Mouse (Mus musculus): Measurements from ENCODE around the gene Kdm6b.
A peak's percentile ranks its signal among the peaks of the same experiment; 100 is the strongest.

Gene Kdm6b

DNA sequence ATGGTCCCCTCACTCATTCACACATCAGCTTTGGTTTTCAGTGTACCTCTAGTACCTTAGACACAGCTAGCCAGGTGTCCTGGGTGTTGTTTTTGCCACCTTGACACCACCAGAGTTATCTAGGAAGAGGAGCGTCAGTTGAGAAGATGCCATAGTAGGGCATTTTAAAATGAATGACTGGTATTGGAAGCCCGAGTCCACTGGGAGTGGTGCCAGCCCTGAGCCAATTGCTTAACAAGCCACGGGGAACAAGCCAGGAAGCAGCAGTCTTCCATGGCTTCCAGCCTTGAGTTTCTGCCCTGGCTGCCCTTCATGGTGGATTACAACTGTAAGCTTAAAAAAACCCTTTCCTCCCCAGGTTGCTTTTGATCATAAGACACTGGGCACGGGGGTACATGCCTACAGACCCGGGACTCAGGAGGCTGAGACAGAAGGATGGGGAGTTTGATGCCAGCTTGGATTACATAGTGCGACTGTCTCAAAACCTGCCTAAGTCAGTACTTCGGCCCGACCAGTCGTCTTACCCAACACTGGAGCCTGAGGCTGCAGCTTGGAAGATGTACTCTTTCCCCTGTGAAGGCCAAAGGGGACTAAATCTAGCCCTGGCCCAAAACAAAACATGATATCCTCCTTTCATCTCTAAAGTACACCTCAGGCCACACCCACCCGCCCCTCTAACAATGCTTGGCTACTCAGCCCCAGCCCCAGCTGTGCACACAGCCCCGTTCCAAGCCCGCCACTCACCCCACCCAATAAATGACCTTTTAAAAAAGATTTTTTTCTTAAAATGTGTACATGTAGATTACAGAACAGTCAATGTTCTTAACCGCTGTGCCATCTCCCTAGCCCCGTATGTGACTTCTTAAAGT lies 23.7 kb downstream of the Kdm6b start:
- no peak for DNase-seq (ENCODE audit: low spot score in 2 of 2)

DNA sequence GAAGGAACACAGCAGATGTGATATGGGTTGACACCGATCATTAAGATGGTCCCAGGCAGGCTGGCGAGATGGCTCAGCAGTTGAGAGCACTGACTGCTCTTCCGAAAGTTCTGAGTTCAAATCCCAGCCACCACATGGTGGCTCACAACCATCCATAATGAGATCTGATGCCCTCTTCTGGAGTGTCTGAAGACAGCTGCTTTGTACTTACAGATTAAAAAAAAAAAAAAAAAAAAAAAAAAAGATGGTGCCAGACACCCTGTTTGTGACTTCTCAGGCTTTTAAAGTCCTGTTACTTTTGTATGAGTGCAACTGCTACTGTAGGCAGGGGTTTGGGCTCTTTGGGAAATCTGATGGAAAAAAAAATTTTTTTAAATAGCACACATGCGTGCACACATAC lies 24.8 kb downstream of the Kdm6b start:
- DNase-seq (ENCODE audit: low spot score in 2 of 2): no peak

GRCm38 (mm10) chr11:69386758-69387157 lies 26.7 kb downstream of the Kdm6b start:
- DNase-seq (ENCODE audit: low spot score in 2 of 2): no peak

GRCm38 (mm10) chr11:69384979-69385378 lies 28.5 kb downstream of the Kdm6b start:
- no peak for DNase-seq (ENCODE audit: low spot score in 2 of 2)

- no peak for DNase-seq (ENCODE audit: low spot score in 2 of 2)
Observed at GRCm38 (mm10) chr11:69382478-69383105, 30.9 kb downstream of the Kdm6b start.

DNA sequence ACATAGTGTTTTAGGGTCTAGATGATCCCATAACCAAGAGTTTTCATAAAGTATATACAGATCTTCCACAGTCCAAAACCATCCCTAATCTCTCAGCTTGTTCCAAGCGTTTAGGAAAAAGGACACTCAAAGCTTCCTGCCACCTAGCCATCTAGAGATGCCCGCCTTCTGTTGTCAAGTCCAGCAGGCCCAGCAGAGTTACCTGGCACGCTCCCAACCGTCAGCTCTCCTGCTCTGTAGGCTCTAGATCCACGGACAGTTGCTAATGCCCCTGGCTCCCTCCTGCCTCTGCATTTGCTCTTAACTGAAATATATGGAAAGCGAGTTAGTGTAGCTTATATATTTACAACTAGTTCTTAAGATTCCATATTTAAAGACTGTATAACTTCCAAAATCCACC lies 32.1 kb downstream of the Kdm6b start:
- no peak for DNase-seq (ENCODE audit: low spot score in 2 of 2)

DNA sequence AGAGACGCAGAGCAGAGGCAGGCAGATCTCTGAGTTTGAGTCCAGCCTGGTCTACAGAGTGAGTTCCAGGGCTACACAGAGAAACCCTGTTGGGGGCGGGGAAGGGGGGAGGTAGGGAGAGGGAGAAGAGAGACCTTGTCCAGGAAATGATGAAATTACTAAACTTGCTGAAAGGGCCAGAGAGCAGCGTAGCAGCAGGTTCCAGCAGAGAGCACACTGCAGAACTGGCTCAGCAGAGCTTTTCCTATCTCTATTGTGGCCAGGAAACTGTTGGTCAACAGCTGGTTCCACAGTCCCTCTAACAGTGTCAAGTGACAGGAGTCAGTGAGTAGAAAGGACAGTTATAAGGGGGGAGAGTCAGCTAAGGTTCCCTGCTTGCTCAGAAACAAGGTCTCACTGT lies 33.9 kb downstream of the Kdm6b start:
- no peak for DNase-seq (ENCODE audit: low spot score in 2 of 2)

DNA sequence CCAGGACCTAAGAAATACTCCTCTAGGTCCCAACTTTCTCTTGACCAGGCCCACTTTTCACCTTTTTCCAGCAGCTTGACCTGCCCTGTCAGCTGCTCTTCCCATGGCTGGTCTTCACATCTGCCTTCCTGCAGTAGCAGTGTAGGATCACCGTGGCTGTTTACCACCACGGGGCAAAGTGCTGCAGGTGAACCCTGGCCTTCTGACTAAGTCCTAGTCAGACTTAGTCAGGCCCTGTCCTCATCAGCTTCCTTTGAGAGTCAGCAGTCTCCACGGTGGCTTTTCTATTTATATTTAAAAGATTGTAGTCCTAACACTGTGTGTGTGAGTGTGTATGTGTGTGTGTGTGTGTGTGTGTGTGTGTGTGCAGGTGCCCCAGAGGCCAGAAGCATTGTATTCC lies 35.7 kb downstream of the Kdm6b start:
- DNase-seq (ENCODE audit: low spot score in 2 of 2): no peak

GRCm38 (mm10) chr11:69375646-69376045 lies 37.8 kb downstream of the Kdm6b start:
- DNase-seq (ENCODE audit: low spot score in 2 of 2): no peak

DNA sequence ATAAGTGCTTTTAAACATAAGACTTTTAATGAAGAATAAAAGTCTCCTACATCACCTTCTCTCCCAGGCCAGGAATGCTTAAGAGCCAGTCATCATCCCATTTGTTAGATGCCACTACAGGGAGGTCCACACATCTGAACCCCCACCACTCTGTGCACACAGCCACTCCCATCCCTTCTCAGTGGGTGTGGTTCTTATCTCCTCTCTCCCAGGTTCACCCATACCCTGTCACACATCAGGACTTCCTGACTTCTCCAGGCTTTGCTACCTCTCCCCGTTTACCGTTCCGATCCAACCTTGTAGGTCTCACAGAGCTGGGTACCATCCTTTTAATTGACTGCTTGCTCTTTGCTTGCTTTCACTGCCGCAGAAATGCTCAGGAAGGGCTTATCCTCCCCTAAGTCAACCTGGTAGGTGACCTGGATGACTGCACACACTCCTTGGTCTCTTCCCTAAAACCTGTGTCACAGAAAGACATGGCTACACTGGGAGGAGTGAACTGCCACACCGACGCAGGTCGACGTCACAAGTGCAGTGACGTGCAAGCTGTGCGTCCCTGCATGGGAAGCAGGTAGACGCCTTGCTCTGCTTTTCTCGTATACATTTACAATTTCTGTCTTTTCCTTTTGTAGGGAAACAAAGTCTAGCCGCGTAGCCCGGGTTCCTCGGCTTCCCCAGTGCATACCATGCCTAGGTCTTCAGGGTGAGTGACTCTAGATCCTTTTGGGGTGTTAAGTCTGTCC lies 40.1 kb downstream of the Kdm6b start:
- DNase-seq (ENCODE audit: low spot score in 2 of 2): no peak

- DNase-seq (ENCODE audit: low spot score in 2 of 2): peak; percentile 37 to 49
Observed at GRCm38 (mm10) chr11:69372780-69373170, 40.7 kb downstream of the Kdm6b start.

DNA sequence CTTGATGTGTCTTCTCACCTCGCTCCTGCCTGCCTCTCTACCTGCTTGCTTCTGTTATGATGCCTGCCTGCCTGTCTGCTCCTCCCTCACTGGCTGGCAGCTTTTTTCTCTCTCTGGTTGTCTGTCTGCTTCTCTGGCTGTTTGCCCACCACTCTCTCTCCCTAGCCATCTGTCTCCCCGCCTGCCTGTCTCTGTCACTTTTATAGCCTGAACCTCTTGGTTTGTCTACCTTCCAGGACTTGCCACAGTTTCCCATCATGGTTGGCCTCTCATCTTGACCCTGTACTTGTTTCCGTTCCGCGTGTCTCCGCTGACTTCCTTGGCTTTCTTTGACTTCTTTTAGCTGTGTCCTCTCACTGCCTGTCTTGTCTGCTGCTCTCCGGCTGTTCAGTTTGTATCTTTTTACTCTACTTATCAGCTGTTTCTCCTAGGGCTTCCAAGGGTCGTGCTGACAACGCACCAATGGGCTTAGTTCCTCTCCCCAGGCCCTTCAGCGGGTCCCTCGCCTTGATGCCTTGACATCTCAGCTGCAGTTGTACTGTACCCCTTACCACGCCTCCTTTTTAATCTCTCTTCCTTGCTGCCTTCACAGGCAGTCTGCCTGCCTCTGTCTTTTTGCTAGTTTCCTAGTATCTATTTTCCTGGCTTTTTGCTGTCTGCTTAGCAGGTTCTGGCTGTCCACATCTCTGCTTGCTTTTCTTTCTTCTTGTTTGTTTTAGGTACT lies 41.3 kb downstream of the Kdm6b start:
- DNase-seq (ENCODE audit: low spot score in 2 of 2): no peak

DNA sequence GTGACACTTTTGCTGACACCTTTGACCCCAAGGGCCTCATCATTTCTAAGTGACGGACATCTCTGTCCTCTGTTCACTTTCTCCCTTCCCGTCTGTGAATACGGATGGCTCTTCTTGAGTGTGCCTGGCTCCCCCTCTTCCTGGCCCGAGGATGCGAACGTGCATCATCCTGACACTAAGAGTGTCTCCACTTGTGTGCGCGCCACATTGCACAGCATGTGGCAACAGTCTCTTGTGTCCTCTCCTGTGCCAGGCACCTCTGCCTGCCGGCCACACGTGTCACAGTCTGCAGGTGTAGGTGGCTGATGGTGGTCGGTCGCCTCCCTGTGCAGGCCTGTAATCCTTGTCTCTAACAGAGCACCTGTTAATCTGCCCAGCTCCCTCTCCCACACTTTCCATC lies 41.9 kb downstream of the Kdm6b start:
- DNase-seq (ENCODE audit: low spot score in 2 of 2): no peak

DNA sequence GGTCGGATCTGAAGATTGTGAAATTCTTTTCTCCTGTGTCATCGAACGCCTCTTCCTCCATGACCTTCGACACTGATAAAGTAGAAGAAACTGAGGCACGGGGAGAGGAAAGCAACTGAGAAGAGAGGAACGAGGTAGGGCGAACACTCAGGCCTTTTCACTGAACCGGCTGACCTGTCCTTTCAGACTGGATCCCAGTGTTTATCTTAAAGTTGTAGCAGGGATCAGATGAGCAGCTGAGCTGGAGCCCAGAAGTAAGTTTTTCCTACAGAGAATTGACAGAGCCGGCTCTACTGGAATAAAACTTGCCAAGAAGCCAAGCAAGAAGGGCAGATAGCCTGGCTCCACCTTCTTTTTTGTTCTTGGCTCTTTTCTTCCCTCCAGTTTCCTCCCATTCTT lies 42.7 kb downstream of the Kdm6b start:
- no peak for DNase-seq (ENCODE audit: low spot score in 2 of 2)

- DNase-seq (ENCODE audit: low spot score in 2 of 2): no peak
Observed at GRCm38 (mm10) chr11:69369990-69370816, 43.3 kb downstream of the Kdm6b start.

DNA sequence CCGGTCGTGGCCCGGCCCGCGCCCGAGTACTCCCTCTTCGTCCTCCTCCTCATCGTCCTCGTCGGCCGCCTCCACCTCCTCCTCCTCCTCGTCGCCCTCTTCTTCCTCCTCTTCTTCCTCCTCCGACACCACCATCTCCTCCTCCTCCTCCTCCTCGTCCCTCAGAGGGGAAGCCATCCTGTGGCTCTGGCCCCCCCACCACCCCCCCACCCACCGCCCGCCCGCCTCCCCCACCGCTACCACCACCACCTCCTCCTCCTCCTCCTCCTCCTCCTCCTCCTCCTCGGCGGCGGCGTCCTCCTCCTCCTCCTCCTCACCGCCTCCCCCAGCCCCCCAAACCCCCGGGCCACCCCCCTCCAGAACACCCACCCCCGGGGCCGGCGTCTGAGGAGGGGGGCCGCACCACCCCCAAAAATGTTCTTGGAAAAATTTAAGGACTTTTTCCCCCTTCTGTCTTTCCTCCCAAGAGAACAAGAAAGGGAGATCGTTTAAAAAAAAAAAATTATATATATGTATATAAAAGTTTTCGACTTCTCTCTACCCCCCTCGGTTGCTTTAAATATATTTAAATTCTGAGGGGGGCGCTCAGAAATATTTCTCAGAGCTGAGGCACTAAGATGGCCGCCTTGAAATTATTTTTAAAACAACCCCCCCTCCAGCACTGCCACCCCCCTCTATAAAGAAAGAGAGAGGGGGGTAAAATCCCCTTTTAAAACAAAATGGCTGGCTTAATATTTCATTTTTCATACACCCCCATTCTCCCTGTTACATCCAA lies 44.1 kb downstream of the Kdm6b start, which contains the start of gene Chd3:
TSS of gene Chd3 (minus strand) at position 192 of the 775 bp plus-strand sequence.
- DNase-seq (ENCODE audit: low spot score in 2 of 2): no peak

DNA sequence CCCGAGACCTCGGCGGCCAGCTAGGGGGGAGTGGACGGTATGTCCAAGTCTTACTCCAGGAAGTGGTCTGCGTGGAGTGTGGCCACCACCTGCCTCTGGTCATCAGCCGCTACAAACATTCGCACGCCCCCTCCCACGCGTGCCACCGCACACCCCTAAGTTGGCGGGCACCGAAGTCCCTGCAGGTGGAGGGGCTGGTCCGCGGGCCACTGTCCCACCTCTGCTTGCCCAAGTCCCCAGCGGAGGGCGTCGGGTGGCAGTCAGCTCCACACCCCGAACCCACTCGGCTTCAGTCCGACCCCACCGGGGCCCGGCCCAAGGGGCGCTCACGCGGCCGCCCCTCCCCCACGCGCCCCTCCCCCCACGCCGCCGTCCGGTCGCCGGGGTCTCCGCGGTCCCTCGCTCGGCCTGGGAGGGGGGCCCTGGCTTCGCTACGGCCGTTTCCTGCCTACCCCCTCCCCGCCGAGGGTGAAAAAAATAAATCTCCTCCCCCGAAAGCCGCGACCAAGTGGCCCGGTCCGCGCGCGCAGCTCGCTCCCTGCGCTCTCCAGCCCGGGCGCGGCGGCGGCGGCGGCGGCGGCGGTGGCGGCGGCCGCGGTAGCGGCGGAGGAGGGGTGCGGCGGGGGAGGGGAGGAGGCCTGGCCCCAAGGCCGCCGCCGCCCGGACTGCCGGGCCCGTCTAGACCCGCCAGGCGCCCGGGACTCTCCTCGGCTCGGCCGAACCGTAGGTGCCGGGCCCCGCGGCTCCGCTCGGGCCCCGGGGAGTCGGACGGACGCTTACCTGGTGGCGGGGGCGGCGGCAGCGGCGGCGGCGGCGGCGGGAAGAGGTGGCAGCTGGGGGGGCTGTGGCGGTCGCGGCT lies 44.9 kb downstream of the Kdm6b start:
- peak; percentile 50 to 61 for DNase-seq (ENCODE audit: low spot score in 2 of 2)

DNA sequence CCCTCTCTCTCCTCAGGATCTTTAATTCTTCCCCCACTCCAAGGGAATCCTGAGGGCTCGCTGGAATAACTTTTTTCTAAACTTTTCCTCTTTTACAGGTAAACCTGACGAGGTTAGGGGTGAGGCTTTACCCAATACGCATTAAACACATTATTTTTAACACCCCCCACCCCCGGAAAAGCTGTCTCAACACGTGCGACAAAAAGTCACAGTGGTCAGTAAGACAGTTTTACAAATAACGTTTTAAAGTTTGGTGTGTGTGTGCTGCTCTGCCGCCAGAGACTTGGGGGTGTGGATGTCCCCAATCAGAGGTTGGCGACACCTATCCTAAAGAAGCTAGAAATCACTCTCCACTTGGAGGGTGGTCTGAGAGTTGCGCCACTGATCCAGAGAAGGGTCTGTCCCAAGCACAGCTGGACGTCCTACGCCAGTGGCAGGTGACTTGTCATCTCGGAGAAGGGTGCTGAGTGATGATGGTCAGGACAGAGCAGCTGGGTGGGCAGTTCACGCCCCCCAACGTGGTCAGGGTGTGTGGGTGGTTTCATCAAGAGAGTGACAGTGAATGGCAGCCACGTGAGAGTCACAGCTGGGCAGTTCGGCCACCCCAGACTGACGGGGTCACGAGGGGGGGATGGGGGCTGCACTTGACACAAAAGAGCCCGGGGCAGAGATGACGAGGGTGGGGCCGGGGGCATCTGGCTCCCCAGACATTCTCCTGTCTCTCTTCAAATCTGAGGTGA lies 45.7 kb downstream of the Kdm6b start:
- DNase-seq (ENCODE audit: low spot score in 2 of 2): peak; percentile 79 to 86
